Mouse (Mus musculus): ENCODE data around the gene Pax2. TPM values are rescaled to one million over a fixed set of nuclear protein-coding genes. Genes with fewer than 3 reads are reported as not detected.

The Pax2 gene
- polyA plus RNA-seq (2017; shearing (Covaris generic)) = not detected

- no peak for ATAC-seq
These were observed at the start of gene Pax2 for GRCm38 (mm10) chr19:44755693-44756420. Gene Pax2 (plus strand): TSS chr19:44756045.

DNA sequence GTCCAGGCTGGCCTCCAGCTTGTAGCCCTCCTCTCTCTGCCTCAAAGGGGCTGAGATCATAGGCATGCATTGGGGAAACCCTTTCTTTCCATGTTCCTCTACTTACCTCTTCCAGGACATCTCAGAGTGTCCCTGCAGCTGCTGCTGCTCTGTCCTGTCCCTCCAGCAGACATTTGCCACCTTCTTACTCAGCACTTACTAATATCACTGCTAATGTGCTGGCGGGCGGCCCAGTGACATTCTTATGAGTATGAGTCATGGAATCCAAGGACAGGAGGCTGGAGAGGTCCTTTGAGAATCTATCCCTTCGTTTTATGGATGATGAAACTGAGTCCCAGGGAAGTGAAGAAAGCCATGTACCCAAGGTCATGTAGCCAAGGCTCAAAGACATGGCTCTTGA, 47.0 kb upstream of the Pax2 start:
- no peak for ATAC-seq

DNA sequence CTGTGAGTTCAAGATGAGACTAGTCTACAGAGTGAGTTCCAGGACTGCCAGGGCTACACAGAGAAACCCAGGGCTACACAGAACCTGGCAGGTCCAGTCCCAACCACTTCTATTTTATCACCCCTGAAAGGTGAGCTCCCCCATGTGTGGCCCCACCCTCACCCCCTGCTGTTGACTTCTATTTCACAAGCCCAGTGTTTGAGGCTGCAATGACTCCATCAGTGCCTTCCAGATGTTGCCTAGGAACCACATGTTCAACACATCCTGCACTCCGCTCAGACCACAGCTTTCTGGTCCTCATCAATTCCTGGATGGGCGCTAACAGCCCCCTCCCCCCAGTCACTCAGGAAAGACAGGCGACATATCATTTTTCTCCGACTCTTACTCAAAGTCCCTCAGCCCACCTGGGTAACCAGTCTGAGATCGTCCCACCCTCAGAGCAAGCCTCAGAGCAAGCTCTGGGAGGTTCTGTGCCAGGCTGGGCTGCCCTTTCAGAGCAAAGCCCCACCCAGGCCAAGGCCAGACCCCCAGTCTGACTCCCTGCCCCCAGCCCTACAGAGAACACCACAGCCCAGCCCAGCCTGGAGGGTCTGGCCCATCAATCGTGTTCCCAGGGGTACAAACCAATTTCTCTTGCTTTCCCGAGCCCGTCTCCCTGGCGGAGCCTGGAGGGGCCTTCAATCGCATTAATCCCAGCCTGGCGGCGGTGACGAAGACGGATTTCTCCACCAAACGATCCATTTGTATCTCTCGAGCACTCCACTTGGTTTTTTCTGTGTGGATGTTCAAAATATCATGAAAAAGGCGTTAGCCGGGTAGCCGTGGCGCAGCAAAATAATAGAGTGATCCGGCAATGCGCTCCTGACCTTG, 38.9 kb upstream of the Pax2 start:
- no peak for ATAC-seq

DNA sequence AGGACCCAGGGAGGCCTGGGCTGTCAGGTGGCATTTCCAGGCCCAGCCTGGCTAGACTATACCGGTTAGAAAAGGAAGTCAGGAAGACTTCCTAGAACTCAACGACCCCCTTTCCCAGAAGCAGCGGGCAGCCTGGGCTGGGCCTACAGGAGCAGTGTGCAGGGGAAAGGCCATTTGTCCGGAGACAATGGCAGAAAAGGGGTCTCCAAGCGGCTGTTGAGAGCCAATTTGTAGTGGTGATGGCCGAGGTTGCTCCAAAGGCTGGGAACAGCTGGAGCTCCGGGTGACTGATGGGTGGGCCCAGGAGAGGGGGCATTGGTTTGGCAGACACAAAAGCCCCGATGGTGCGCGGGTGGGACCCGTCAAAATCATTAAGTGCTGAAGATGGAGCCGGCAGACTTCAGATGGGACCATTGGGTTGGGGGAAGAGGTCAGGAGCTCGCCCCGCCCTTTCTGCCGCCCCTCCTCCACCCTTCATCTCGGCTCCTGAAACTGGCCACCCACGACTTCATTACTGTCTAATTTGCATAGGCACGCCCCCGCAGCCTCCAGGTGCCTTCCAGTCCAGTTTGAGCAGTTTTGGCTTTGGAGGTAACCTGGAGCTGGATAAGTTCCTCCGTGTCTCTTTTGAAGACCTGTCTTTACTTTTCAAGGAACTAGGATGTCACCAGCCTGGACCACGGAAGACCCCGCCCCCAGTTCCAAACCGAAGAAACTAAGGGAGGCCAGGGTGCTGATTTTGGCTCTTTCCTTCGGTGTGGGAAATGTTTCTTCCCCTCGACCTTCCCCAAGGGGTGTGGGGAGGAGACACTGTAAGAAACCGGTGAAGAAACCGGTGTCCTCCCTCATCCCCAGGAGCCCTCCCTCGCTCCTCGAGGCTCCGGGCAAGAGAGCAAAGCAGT, 36.3 kb upstream of the Pax2 start:
- ATAC-seq = no peak

GRCm38 (mm10) chr19:44720194-44720521, 35.7 kb upstream of the Pax2 start:
- ATAC-seq = no peak

- no peak for ATAC-seq
These were observed 32.0 kb upstream of the Pax2 start for GRCm38 (mm10) chr19:44723611-44724440.

- ATAC-seq = no peak
These were observed 29.7 kb upstream of the Pax2 start for GRCm38 (mm10) chr19:44725951-44726791.

GRCm38 (mm10) chr19:44734116-44734515, 21.7 kb upstream of the Pax2 start:
- ATAC-seq = no peak

DNA sequence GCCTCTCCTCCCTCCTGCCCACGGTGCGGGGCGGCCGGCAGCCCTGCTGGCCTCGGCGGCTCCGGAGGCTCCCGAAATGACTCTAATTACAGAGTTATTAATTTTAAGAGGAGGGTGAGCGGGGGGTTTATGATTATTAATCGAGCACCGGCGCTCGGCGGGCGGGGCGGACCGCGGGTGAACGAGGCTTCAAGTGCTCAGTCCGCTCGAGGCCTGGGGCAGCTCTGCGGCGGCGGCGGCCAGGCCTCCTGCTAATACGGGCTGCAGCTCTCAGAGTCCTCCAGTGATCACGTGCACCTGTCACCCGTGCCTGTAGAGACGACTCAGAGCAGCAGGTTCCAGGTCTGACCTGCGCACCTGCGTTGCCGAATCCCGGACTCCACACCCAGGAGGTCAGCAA, 21.2 kb upstream of the Pax2 start:
- ATAC-seq = no peak

- ATAC-seq = no peak
These were observed 15.5 kb upstream of the Pax2 start for GRCm38 (mm10) chr19:44740300-44740699.

DNA sequence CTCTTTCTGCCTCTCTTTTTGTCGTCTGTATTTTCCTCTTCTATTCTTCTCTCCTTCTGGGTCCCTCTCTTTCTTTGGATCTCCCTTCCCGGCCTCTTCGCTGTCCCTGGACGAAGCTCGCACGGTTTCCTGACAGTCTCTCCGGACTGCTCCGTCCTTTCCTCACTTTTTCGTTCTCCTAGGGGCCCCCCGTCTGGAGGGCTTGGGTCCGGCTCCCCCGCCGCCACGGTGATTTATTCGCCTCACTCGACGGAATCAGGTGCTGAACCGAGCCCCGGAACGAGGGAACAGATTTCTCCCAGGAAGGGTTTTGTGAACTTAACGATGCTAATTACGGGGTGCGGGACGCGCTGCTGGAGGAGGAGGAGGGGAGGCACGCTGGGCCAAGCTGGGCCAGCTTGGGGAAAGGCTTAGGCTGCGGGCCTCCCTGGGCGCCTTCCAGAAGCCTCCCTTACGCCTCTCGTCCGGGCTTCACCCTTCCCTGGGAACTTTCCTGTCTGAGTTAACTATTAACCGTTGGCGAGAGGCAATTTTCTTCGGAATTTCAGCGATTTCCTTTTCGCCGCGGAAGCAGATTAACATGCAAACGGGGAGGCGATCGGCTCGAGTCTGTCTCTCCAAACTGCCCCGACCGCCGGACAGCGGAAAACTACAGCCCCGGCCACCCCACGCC, 14.6 kb upstream of the Pax2 start:
- no peak for ATAC-seq

DNA sequence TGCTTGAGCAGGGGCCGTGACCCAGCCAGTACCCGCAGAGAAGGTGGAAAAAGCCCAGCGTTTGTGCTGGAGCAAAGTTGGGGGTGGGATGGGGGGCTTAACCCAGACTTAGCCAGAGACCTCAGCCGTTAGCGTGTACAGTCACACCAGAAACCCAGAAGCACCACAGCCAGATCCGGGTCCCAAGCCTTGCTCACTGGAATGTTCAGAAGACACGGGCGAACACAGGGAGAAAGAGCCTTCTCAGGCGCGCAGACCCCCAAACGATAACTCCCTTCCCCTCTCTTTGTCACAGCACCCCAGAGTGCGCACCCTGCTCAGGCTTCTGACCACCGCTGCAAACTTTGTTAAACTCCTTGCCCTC, 14.1 kb upstream of the Pax2 start:
- ATAC-seq = no peak

- ATAC-seq = no peak
These were observed 13.5 kb upstream of the Pax2 start for GRCm38 (mm10) chr19:44742131-44743020.

- ATAC-seq = no peak
These were observed 12.8 kb upstream of the Pax2 start for GRCm38 (mm10) chr19:44743021-44743415.

GRCm38 (mm10) chr19:44743961-44744520, 11.8 kb upstream of the Pax2 start:
- ATAC-seq = no peak

DNA sequence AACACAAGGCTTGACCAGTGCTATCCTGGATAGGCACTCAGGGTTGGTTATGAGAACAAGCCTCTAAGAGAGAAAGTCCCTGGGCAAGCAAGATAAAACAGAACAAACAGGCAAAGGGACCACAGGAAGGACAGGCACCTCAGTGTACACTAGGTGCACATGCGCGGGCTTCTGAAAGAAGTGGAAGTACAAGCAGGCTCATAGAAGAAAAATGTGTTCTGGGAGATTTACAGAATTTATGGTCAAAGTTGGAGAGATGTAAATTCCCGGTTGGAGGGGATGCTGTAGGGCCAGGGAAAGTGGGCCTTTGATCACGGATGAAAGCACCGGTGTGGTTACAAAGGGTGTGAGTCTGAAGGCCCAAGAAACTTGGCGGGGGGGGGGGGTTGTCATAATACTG, 10.1 kb upstream of the Pax2 start:
- no peak for ATAC-seq

GRCm38 (mm10) chr19:44746541-44747024, 9.3 kb upstream of the Pax2 start:
- ATAC-seq = no peak

- no peak for ATAC-seq
These were observed 8.4 kb upstream of the Pax2 start for GRCm38 (mm10) chr19:44747471-44747870.

- ATAC-seq = no peak
These were observed 7.6 kb upstream of the Pax2 start for GRCm38 (mm10) chr19:44748271-44748670.
